Mouse (Mus musculus): Measurements from ENCODE around the gene Shprh. TPM values are rescaled to one million over a fixed set of nuclear protein-coding genes. Genes with fewer than 3 reads are reported as not detected.
A peak's percentile ranks its signal among the peaks of the same experiment; 100 is the strongest.
"Not testable (repeated sequence)": the region's sequence is repeated elsewhere in the genome, so short reads cannot be mapped to it uniquely, and the experiment has no call there.

Shprh gene
- polyA plus RNA-seq, 1 experiment from 2014 or later = 16.9 TPM

GRCm38 (mm10) chr10:11170252-11170651, 21.0 kb downstream of the Shprh start:
- Histone ChIP-seq H3K9me3 (ENCODE audit: control insufficient read depth, low read length) (no peaks in the 10 kb centered on the region), H3K4me2 (ENCODE audit: low read depth, low read length) (no peak overlapping the region), H3K4me1 (ENCODE audit: control insufficient read depth, insufficient read depth, low read length) (no peaks in the 10 kb centered on the region), H3K27ac (replicated peaks; ENCODE audit: low read depth, low read length) (no peak overlapping the region), H3K27me3 (replicated peaks; ENCODE audit: control insufficient read depth, insufficient read depth, low read length) (no peaks in the 10 kb centered on the region), H3K4me3 (ENCODE audit: low read depth, low read length) (no peak overlapping the region), H3K9ac (ENCODE audit: low read depth, low read length) (no peak overlapping the region), H3K36me3 (ENCODE audit: control insufficient read depth, insufficient read depth, low read length) (peaks cover 80% of the 10 kb centered on the region)
- 92% methylated on average over 5 of the region's 5 CpGs for WGBS
- ATAC-seq (ENCODE audit: low read depth) (no peak), DNase-seq (ENCODE audit: low spot score) (no peak)

- 87% methylated on average over 4 of the region's 4 CpGs for WGBS
- ATAC-seq (ENCODE audit: low read depth) = no peak
- no peak overlapping the region for H3K27ac ChIP-seq (replicated peaks; ENCODE audit: low read depth, low read length)
- H3K9me3 ChIP-seq (ENCODE audit: control insufficient read depth, low read length) = no peaks in the 10 kb centered on the region
- H3K4me3 ChIP-seq (ENCODE audit: low read depth, low read length) = no peak overlapping the region
- H3K27me3 ChIP-seq (replicated peaks; ENCODE audit: control insufficient read depth, insufficient read depth, low read length) = no peaks in the 10 kb centered on the region
- peaks cover 77% of the 10 kb centered on the region for H3K36me3 ChIP-seq (ENCODE audit: control insufficient read depth, insufficient read depth, low read length)
- H3K4me2 ChIP-seq (ENCODE audit: low read depth, low read length) = no peak overlapping the region
- no peaks in the 10 kb centered on the region for H3K4me1 ChIP-seq (ENCODE audit: control insufficient read depth, insufficient read depth, low read length)
- no peak overlapping the region for H3K9ac ChIP-seq (ENCODE audit: low read depth, low read length)
- DNase-seq (ENCODE audit: low spot score) = no peak
Measured at GRCm38 (mm10) chr10:11171615-11172014, 22.4 kb downstream of the Shprh start.

GRCm38 (mm10) chr10:11172519-11172918, 23.3 kb downstream of the Shprh start:
- no peaks in the 10 kb centered on the region for H3K4me1 ChIP-seq (ENCODE audit: control insufficient read depth, insufficient read depth, low read length)
- no peak overlapping the region for H3K27ac ChIP-seq (replicated peaks; ENCODE audit: low read depth, low read length)
- H3K4me2 ChIP-seq (ENCODE audit: low read depth, low read length) = no peak overlapping the region
- H3K9me3 ChIP-seq (ENCODE audit: control insufficient read depth, low read length) = no peaks in the 10 kb centered on the region
- H3K4me3 ChIP-seq (ENCODE audit: low read depth, low read length) = no peak overlapping the region
- DNase-seq (ENCODE audit: low spot score) = no peak
- no peaks in the 10 kb centered on the region for H3K27me3 ChIP-seq (replicated peaks; ENCODE audit: control insufficient read depth, insufficient read depth, low read length)
- ATAC-seq (ENCODE audit: low read depth) = no peak
- peaks cover 74% of the 10 kb centered on the region for H3K36me3 ChIP-seq (ENCODE audit: control insufficient read depth, insufficient read depth, low read length)
- no peak overlapping the region for H3K9ac ChIP-seq (ENCODE audit: low read depth, low read length)

- ATAC-seq (ENCODE audit: low read depth) = no peak
- H3K4me2 ChIP-seq (ENCODE audit: low read depth, low read length) = no peak overlapping the region
- H3K27me3 ChIP-seq (replicated peaks; ENCODE audit: control insufficient read depth, insufficient read depth, low read length) = no peaks in the 10 kb centered on the region
- peaks cover 70% of the 10 kb centered on the region for H3K36me3 ChIP-seq (ENCODE audit: control insufficient read depth, insufficient read depth, low read length)
- 86% methylated on average over 8 of the region's 8 CpGs for WGBS
- no peak overlapping the region for H3K9ac ChIP-seq (ENCODE audit: low read depth, low read length)
- no peaks in the 10 kb centered on the region for H3K9me3 ChIP-seq (ENCODE audit: control insufficient read depth, low read length)
- H3K27ac ChIP-seq (replicated peaks; ENCODE audit: low read depth, low read length) = no peak overlapping the region
- no peak overlapping the region for H3K4me3 ChIP-seq (ENCODE audit: low read depth, low read length)
- H3K4me1 ChIP-seq (ENCODE audit: control insufficient read depth, insufficient read depth, low read length) = no peaks in the 10 kb centered on the region
- peak; percentile 36 for DNase-seq (ENCODE audit: low spot score)
Measured at GRCm38 (mm10) chr10:11175801-11176482, 26.7 kb downstream of the Shprh start.

- WGBS = 90% methylated on average over 5 of the region's 5 CpGs
- no peak overlapping the region for H3K9ac ChIP-seq (ENCODE audit: low read depth, low read length)
- no peak; the same call in 1 of the 2 replicates for ATAC-seq (ENCODE audit: low read depth)
- H3K4me3 ChIP-seq (ENCODE audit: low read depth, low read length) = no peak overlapping the region
- H3K4me2 ChIP-seq (ENCODE audit: low read depth, low read length) = no peak overlapping the region
- no peaks in the 10 kb centered on the region for H3K27me3 ChIP-seq (replicated peaks; ENCODE audit: control insufficient read depth, insufficient read depth, low read length)
- no peak overlapping the region for H3K27ac ChIP-seq (replicated peaks; ENCODE audit: low read depth, low read length)
- peaks cover 72% of the 10 kb centered on the region for H3K36me3 ChIP-seq (ENCODE audit: control insufficient read depth, insufficient read depth, low read length)
- no peaks in the 10 kb centered on the region for H3K4me1 ChIP-seq (ENCODE audit: control insufficient read depth, insufficient read depth, low read length)
- DNase-seq (ENCODE audit: low spot score) = no peak
- no peaks in the 10 kb centered on the region for H3K9me3 ChIP-seq (ENCODE audit: control insufficient read depth, low read length)
Measured at GRCm38 (mm10) chr10:11180077-11180476, 30.9 kb downstream of the Shprh start.

GRCm38 (mm10) chr10:11197341-11197740, 48.1 kb downstream of the Shprh start:
- H3K27me3 ChIP-seq (replicated peaks; ENCODE audit: control insufficient read depth, insufficient read depth, low read length) = no peaks in the 10 kb centered on the region
- H3K4me3 ChIP-seq (ENCODE audit: low read depth, low read length) = no peak overlapping the region
- no peak overlapping the region for H3K27ac ChIP-seq (replicated peaks; ENCODE audit: low read depth, low read length)
- ATAC-seq (ENCODE audit: low read depth) (no peak), DNase-seq (ENCODE audit: low spot score) (no peak)
- H3K4me2 ChIP-seq (ENCODE audit: low read depth, low read length) = no peak overlapping the region
- no peaks in the 10 kb centered on the region for H3K9me3 ChIP-seq (ENCODE audit: control insufficient read depth, low read length)
- H3K9ac ChIP-seq (ENCODE audit: low read depth, low read length) = no peak overlapping the region
- 93% methylated on average over 1 of the region's 1 CpGs for WGBS
- H3K36me3 ChIP-seq (ENCODE audit: control insufficient read depth, insufficient read depth, low read length) = peaks cover 73% of the 10 kb centered on the region
- H3K4me1 ChIP-seq (ENCODE audit: control insufficient read depth, insufficient read depth, low read length) = no peaks in the 10 kb centered on the region

GRCm38 (mm10) chr10:11198346-11198745, 49.1 kb downstream of the Shprh start:
- no peak overlapping the region for H3K4me3 ChIP-seq (ENCODE audit: low read depth, low read length)
- H3K36me3 ChIP-seq (ENCODE audit: control insufficient read depth, insufficient read depth, low read length) = peaks cover 76% of the 10 kb centered on the region
- H3K4me2 ChIP-seq (ENCODE audit: low read depth, low read length) = no peak overlapping the region
- H3K27ac ChIP-seq (replicated peaks; ENCODE audit: low read depth, low read length) = no peak overlapping the region
- no peak overlapping the region for H3K9ac ChIP-seq (ENCODE audit: low read depth, low read length)
- 93% methylated on average over 2 of the region's 2 CpGs for WGBS
- H3K9me3 ChIP-seq (ENCODE audit: control insufficient read depth, low read length) = no peaks in the 10 kb centered on the region
- DNase-seq (ENCODE audit: low spot score) (no peak), ATAC-seq (ENCODE audit: low read depth) (no peak)
- H3K27me3 ChIP-seq (replicated peaks; ENCODE audit: control insufficient read depth, insufficient read depth, low read length) = no peaks in the 10 kb centered on the region
- no peaks in the 10 kb centered on the region for H3K4me1 ChIP-seq (ENCODE audit: control insufficient read depth, insufficient read depth, low read length)

GRCm38 (mm10) chr10:11199980-11200379, 50.8 kb downstream of the Shprh start:
- DNase-seq (ENCODE audit: low spot score) = no peak
- H3K4me2 ChIP-seq (ENCODE audit: low read depth, low read length) = no peak overlapping the region
- H3K27me3 ChIP-seq (replicated peaks; ENCODE audit: control insufficient read depth, insufficient read depth, low read length) = no peaks in the 10 kb centered on the region
- no peaks in the 10 kb centered on the region for H3K9me3 ChIP-seq (ENCODE audit: control insufficient read depth, low read length)
- H3K36me3 ChIP-seq (ENCODE audit: control insufficient read depth, insufficient read depth, low read length) = peaks cover 64% of the 10 kb centered on the region
- H3K27ac ChIP-seq (replicated peaks; ENCODE audit: low read depth, low read length) = no peak overlapping the region
- no peak overlapping the region for H3K4me3 ChIP-seq (ENCODE audit: low read depth, low read length)
- ATAC-seq (ENCODE audit: low read depth) = no peak
- no peak overlapping the region for H3K9ac ChIP-seq (ENCODE audit: low read depth, low read length)
- no peaks in the 10 kb centered on the region for H3K4me1 ChIP-seq (ENCODE audit: control insufficient read depth, insufficient read depth, low read length)
- 74% methylated on average over 4 of the region's 4 CpGs for WGBS

GRCm38 (mm10) chr10:11205883-11206282, 56.7 kb downstream of the Shprh start:
- H3K27ac ChIP-seq (replicated peaks; ENCODE audit: low read depth, low read length); H3K4me2 ChIP-seq (ENCODE audit: low read depth, low read length); H3K9ac ChIP-seq (ENCODE audit: low read depth, low read length); H3K4me1 ChIP-seq (ENCODE audit: control insufficient read depth, insufficient read depth, low read length); ATAC-seq (ENCODE audit: low read depth); H3K9me3 ChIP-seq (ENCODE audit: control insufficient read depth, low read length); H3K27me3 ChIP-seq (replicated peaks; ENCODE audit: control insufficient read depth, insufficient read depth, low read length); H3K4me3 ChIP-seq (ENCODE audit: low read depth, low read length); DNase-seq (ENCODE audit: low spot score): not testable (repeated sequence)
- peaks cover 55% of the 10 kb centered on the region for H3K36me3 ChIP-seq (ENCODE audit: control insufficient read depth, insufficient read depth, low read length)
- 82% methylated on average over 2 of the region's 2 CpGs for WGBS
